Mouse (Mus musculus) thymus, adult 2 months (tissue): ENCODE results near the gene Gm20388. TPM values are rescaled to one million over a fixed set of nuclear protein-coding genes. Genes with fewer than 3 reads are reported as not detected.

Experiments used
- DNase-seq: peaks from one replicate; pipeline ENCODE4 v3.0.0; 2021
- H3K27ac ChIP-seq: fragments of 200-500 bp; 2 replicates; pipeline ENCODE4 v1.5.1; 2012; ENCODE audit warnings: low read length, control low read depth; ENCODE audit not compliant: control insufficient read depth, insufficient read depth
- H3K27me3 ChIP-seq: fragments of 200-500 bp; 2 replicates; pipeline ENCODE4 v1.6.1; 2012; ENCODE audit warnings: mild to moderate bottlenecking, low read length, moderate library complexity, mixed read lengths; ENCODE audit not compliant: control insufficient read depth, insufficient read depth
- H3K36me3 ChIP-seq: fragments of 200-500 bp; 2 replicates; pipeline ENCODE4 v1.6.1; 2012; ENCODE audit warnings: mild to moderate bottlenecking, low read length, moderate library complexity; ENCODE audit not compliant: control insufficient read depth, insufficient read depth
- H3K4me1 ChIP-seq: fragments of 200-500 bp; replicated peaks from 2 replicates; pipeline ENCODE4 v1.6.1; 2012; ENCODE audit warnings: low read length; ENCODE audit not compliant: control insufficient read depth, insufficient read depth
- H3K4me3 ChIP-seq: fragments of 200-500 bp; 2 replicates; pipeline ENCODE4 v1.5.1; 2012; ENCODE audit warnings: mild to moderate bottlenecking, low read length, control low read depth, moderate library complexity; ENCODE audit not compliant: control insufficient read depth, insufficient read depth
- CTCF ChIP-seq: fragments of 200-500 bp; IDR thresholded peaks from 2 replicates; pipeline ENCODE4 v1.5.1; 2012; ENCODE audit warnings: mild to moderate bottlenecking, control low read depth, low read length, moderate library complexity, borderline replicate concordance; ENCODE audit not compliant: control insufficient read depth, poor library complexity, insufficient read depth; ENCODE audit errors: extremely low read depth
- POLR2A ChIP-seq: fragments of 200-500 bp; IDR thresholded peaks from 2 replicates; pipeline ENCODE4 v1.6.1; 2012; ENCODE audit warnings: mild to moderate bottlenecking, low read length, control low read depth, moderate library complexity; ENCODE audit not compliant: control insufficient read depth, poor library complexity, insufficient read depth; ENCODE audit errors: extremely low read depth
- WGBS: fragments of 180-500 bp; shearing (Covaris S2); methylation state at CpG from one replicate; pipeline ENCODE4 v1.1.7; 2018; 5-methylcytosine and 5-hydroxymethylcytosine counted together
- polyA plus RNA-seq: library from polyadenylated mRNA; depleted of rRNA; stranded (reverse); fragments of >200 nt; gene quantifications from 2 replicates; pipeline ENCODE4 v1.2.3, GENCODE M21; 2012

Gene Gm20388
- polyA plus RNA-seq, 1 experiment, result 103 TPM

DNA sequence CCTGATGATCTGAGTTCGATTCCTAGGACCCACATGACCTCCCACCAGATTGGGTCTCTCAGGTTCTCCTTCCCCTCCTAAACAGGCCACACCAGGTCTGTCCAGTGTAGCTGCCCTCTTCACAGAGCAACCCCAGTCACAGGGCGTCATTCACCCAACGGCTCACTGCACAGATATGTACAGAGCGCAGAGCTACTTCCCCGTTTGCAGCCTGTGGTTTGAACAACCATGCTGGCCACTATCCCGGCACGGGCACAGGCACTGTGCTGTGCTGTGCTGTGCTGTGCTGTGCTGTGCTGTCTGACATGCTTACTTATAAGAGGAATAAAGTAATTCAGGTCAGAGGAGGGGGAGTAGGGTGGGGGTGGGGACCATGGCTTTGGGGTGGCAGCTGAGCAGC is 105.8 kb downstream of the Gm20388 start:
- no peak for DNase-seq
- H3K36me3 ChIP-seq, result no peaks in the 10 kb centered on the region
- TF ChIP-seq POLR2A (no peak), CTCF (no peak)
- no peaks in the 10 kb centered on the region for H3K27me3 ChIP-seq
- whole genome bisulfite sequencing, result 22% methylated on average over 7 of the region's 7 CpGs
- no peak overlapping the region for H3K27ac ChIP-seq
- no peak overlapping the region for H3K4me3 ChIP-seq
- peaks cover 19% of the 10 kb centered on the region for H3K4me1 ChIP-seq

DNA sequence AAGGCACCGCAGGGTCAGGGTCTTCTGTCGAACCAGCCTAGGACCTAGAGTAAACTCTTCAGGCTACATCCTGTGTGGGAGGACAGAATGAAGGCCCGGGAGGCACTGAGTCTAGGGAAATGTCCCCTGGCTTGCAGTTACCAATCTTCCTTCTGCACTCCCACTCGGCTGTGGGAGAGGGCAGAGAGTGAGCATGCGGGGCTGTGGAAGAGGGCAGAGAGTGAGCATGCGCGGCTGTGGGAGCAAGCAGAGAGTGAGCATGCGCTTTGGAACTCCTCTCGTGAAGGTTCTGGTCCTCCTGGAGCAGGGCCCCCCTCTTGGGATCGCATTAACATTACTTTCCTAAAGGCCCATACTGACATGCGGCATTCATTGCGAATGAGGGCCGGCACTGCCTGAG is 106.7 kb downstream of the Gm20388 start:
- H3K36me3 ChIP-seq, result no peaks in the 10 kb centered on the region
- DNase-seq, result no peak
- H3K4me3 ChIP-seq, result no peak overlapping the region
- no peak for TF ChIP-seq POLR2A
- no peak for TF ChIP-seq CTCF
- no peaks in the 10 kb centered on the region for H3K27me3 ChIP-seq
- no peak overlapping the region for H3K27ac ChIP-seq
- peaks cover 19% of the 10 kb centered on the region for H3K4me1 ChIP-seq
- WGBS, result 95% methylated on average over 13 of the region's 13 CpGs

DNA sequence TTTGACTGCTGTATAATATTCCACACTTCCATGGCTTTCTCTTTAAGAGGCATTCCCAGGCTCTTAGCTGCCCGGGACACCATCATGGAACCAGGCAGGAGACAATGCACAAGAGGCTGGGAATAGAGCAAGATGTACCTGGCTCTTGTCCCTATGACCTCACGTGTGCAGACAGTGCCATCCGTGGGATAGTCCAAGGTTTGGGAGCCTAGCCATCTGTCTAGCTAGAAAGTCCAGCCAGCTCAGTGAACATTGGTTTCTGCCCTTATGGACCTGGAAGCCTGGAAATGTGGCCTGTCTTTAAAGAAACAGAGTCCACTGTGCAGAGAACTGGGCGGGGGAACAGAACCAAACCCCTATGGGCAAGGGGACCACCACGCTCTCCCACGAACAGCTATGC is 107.1 kb downstream of the Gm20388 start:
- no peak overlapping the region for H3K4me3 ChIP-seq
- no peak for DNase-seq
- H3K36me3 ChIP-seq, result no peaks in the 10 kb centered on the region
- H3K4me1 ChIP-seq, result peaks cover 18% of the 10 kb centered on the region
- no peaks in the 10 kb centered on the region for H3K27me3 ChIP-seq
- H3K27ac ChIP-seq, result no peak overlapping the region
- WGBS, result 97% methylated on average over 6 of the region's 6 CpGs
- no peak for TF ChIP-seq CTCF
- TF ChIP-seq POLR2A, result no peak

- H3K27ac ChIP-seq, result no peak overlapping the region
- peaks cover 13% of the 10 kb centered on the region for H3K4me1 ChIP-seq
- H3K27me3 ChIP-seq, result no peaks in the 10 kb centered on the region
- no peak for DNase-seq
- H3K36me3 ChIP-seq, result no peaks in the 10 kb centered on the region
- no peak for TF ChIP-seq CTCF
- no peak overlapping the region for H3K4me3 ChIP-seq
- WGBS, result 95% methylated on average over 6 of the region's 6 CpGs
Measured at GRCm38 (mm10) chr8:120018379-120018778, 107.7 kb downstream of the Gm20388 start.

DNA sequence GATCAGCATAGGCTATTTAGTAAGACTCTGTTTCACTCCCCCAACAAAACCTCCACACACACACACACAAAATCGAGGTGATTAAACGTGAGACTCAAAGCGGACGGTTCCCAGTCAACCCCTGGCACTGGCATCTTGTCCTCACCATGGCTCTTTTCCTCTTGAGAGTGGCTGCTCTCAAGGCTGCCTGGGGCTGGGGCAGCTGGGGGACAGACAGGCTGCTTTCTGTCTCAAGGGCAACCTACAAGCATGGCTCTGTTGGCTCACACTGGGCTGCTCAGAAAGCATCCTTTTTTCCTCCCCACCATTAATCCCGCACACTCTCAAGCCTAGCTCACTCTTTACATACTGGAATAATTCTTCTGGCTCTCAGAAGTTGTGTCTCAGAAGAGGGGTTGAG is 108.7 kb downstream of the Gm20388 start:
- WGBS, result 97% methylated on average over 5 of the region's 5 CpGs
- H3K27me3 ChIP-seq, result no peaks in the 10 kb centered on the region

GRCm38 (mm10) chr8:120020298-120020697 is 109.7 kb downstream of the Gm20388 start:
- DNase-seq, result no peak
- 93% methylated on average over 7 of the region's 7 CpGs for WGBS

More for the DNA sequence above, 108.7 kb downstream of the Gm20388 start:
- Histone ChIP-seq H3K4me3 (no peak overlapping the region), H3K4me1 (peaks cover 8% of the 10 kb centered on the region), H3K36me3 (no peaks in the 10 kb centered on the region), H3K27ac (no peak overlapping the region)
- no peak for DNase-seq
- TF ChIP-seq POLR2A (no peak), CTCF (no peak)

DNA sequence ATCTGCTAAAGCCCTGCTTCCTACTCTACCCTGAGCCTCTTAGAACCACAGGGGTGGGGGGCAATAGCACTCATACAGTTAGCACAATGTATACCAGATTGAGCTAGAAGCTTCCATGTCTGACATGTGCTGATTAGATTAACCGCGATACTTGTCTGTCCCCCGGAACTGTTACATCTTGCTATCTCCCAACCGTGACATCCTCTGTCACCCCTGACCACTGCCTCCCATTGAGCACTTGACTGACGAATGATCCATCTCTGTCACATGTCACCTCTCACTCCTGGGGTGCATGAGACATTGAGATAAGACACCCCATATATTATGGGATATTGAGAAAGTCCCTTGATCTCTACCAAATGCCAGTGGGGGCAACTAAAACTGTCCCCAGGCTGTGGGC is 115.6 kb downstream of the Gm20388 start:
- no peak overlapping the region for H3K27ac ChIP-seq
- 86% methylated on average over 5 of the region's 5 CpGs for WGBS
- H3K4me3 ChIP-seq, result no peak overlapping the region
- no peak for TF ChIP-seq CTCF
- no peak for TF ChIP-seq POLR2A
- H3K4me1 ChIP-seq, result peaks cover 5% of the 10 kb centered on the region; the same call in 1 of the 2 replicates
- no peaks in the 10 kb centered on the region for H3K36me3 ChIP-seq
- DNase-seq, result no peak
- H3K27me3 ChIP-seq, result no peaks in the 10 kb centered on the region

More at GRCm38 (mm10) chr8:120020298-120020697, 109.7 kb downstream of the Gm20388 start:
- Histone ChIP-seq H3K27me3 (no peaks in the 10 kb centered on the region), H3K4me1 (peaks cover 4% of the 10 kb centered on the region), H3K36me3 (no peaks in the 10 kb centered on the region), H3K4me3 (no peak overlapping the region), H3K27ac (no peak overlapping the region)
- no peak for TF ChIP-seq POLR2A
- no peak for TF ChIP-seq CTCF
